Mouse (Mus musculus) hindlimb bud, embryonic 11.5 days (tissue): Measurements from ENCODE around the gene Irf4.

Source experiments
- DNase-seq: peaks from one replicate; pipeline ENCODE4 v3.0.0-alpha.2; 2012; ENCODE audit warnings: low read depth, low spot score; ENCODE audit errors: extremely low spot score

Gene Irf4

GRCm38 (mm10) chr13:30760374-30761090 lies 11.5 kb downstream of the Irf4 start:
- DNase-seq: no peak

GRCm38 (mm10) chr13:30761151-30761631 lies 12.2 kb downstream of the Irf4 start:
- DNase-seq: no peak

DNA sequence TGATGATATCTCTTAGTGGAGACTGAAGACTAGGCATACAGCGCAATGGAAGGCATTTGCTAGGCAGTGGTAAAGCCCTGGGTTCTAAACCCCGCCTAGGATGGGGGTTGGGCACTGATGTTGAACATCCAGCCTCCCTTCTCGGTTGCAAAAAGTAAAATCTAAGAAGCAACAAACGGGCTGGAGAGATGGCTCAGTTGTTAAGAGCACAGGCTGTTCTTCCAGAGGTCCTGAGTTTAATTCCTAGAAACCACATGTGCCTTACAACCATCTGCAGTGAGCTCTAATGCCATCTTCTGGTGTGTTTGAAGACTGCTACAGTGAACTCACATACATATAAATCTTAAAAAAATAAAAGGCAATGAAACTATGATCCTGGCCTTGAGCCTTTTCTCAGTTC lies 13.2 kb downstream of the Irf4 start:
- DNase-seq: no peak

- no peak for DNase-seq
Measured at GRCm38 (mm10) chr13:30764014-30764740, 15.2 kb downstream of the Irf4 start.

DNA sequence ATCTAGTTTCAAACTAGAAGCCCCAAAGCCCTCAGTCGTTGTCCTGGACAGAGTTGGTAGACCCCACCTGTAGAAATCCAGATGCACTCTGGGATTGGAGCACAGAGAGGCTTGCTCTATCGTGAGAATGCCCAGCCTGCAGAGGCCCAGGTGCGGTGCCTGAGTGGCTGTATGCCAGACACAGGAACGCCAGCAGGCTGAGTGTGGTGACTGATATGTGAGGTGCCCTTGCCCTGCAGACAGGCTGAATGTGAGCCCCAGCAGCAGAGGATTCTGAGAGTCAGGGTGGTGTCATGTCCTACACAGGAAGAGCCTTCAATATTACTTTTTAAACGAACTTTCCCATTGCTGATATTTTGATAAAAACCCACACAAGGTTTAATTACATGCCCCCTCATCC lies 16.9 kb downstream of the Irf4 start:
- DNase-seq: no peak

DNA sequence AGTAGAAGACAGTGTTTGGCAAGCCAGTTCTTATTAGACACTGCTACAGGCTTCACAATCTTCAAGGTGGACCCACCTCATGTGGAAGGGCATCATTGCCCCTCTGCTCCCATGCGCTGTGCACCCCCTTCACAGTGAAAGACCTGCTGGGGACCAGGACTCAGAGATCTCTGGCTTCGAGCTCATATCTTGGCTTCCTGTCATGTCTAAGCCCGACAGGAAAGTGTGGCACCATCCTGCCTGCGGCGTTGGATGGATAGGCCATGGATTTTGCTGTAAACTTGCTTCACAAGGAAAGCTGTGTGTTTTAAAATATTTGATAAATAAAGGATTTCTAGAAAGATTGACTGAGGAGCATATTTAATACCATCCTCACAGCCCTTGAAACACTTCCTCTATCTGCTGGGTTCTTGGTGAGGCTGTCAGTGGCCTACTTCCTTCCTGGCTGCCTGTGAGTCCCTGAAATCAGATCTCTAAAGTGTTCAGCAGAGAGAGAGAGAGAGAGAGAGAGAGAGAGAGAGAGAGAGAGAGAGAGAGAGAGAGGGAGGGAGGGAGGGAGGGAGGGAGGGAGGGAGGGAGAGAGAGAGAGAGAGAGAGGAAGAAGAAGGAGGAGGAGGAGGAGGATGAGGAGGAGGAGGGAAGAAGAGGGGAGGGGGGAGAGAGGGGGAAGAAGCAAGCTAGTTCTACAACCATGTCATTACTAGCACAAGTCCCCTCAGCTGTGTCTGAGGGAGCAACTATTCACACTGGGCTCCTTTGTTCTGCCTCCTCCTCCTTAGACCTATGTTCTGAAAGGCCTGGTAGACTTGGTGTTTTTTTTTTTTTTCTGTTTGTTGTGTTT lies 17.8 kb downstream of the Irf4 start:
- no peak for DNase-seq

DNA sequence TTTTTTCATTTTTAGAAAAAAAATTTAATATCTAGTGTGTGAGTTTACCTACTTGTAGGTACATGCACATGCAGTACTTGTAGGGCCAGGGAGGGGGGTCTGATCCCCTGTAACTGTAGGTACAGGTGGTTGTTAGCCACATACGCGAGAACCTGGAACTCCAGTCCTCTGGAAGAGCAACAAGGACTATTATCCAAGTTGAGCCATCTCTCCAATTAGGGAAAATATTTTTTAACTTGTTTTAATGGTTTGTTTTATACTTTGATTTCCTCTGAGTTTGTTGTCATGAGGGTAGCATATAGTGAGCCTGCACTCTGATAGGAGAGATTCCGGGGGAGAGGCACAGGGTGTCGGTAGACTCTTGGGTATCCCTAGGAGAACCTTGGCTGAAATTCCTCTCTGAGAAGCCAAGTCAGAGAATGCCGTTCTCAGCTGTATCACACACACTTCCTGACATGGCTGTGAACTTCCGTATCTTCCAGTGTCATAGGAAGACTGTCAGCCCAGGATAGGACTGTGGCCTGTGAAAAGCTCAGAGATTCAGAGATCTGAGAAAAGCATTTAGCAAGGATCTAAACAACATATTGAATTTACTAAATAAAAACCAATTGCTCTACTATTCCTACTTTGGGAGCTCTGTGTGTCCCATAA lies 18.6 kb downstream of the Irf4 start:
- DNase-seq: no peak

GRCm38 (mm10) chr13:30776021-30776420 lies 27.0 kb downstream of the Irf4 start:
- no peak for DNase-seq

- no peak for DNase-seq
Measured at GRCm38 (mm10) chr13:30777678-30778179, 28.7 kb downstream of the Irf4 start.

- no peak for DNase-seq
Measured at GRCm38 (mm10) chr13:30781905-30782304, 32.9 kb downstream of the Irf4 start.

GRCm38 (mm10) chr13:30782419-30782818 lies 33.4 kb downstream of the Irf4 start:
- DNase-seq: no peak

GRCm38 (mm10) chr13:30785423-30786040 lies 36.5 kb downstream of the Irf4 start:
- no peak for DNase-seq

GRCm38 (mm10) chr13:30786235-30787035 lies 37.4 kb downstream of the Irf4 start:
- DNase-seq: no peak

GRCm38 (mm10) chr13:30787036-30787320 lies 38.0 kb downstream of the Irf4 start:
- no peak for DNase-seq

GRCm38 (mm10) chr13:30787556-30787955 lies 38.5 kb downstream of the Irf4 start:
- no peak for DNase-seq

DNA sequence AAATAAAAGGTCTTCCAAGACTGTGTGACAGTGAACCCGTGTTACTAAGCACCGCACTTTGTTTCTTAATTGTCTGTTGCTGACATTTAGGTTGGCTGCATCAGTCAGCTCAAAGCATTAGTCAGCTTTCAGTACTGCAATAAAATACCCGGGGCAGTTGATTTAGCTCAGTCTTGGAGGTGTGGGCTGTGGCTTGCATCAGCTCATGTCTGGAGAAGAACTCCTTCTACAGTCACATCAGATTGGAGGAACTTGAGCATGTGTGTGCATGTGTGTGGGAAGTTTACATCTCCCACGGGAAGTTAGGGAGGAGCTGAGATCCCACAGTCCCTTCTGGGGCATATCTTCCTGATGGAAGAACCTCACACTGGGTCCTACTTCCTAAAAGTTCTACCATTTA lies 38.9 kb downstream of the Irf4 start:
- DNase-seq: no peak

DNA sequence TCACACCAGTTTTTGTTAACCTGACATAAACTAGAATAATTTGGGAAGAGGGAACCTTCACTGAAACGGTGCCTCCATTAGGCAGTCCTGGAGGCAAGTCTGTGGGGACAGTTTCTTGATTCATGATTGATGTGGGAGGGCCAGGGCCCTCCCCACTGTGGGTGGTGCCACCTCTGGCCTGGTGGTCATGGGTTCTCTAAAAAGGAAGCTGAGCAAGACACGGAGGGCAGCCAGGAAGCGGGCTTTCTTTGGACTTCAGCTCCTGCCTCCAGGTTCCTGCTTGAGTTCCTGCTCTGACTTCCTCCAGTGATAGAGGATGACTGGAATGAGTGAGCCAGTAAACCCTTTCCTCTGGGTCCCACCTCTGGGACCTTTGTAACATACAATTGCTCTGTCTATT lies 39.4 kb downstream of the Irf4 start:
- no peak for DNase-seq

GRCm38 (mm10) chr13:30790016-30790415 lies 41.0 kb downstream of the Irf4 start:
- no peak for DNase-seq

DNA sequence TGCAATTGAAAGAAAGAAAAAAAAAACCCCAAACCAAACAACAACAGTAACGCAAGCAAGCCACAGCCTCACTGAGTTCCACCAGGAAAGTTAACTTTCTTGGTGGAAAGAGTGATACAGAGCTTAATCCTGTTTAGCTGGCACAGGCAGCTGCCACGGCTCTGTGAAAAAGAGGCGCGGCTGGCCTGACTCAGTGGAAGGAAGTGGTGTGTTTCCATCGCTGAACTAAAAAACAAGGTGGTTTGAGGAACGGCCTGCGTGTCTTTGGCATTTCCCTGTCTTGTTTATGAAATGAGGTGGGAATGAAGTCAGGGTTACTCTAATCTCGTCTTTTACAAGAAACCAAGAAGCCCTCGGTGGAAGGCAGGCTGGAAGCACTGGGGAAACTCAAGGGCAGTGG lies 43.3 kb downstream of the Irf4 start:
- no peak for DNase-seq

- no peak for DNase-seq
Measured at GRCm38 (mm10) chr13:30792741-30793140, 43.7 kb downstream of the Irf4 start.
